Mouse (Mus musculus): ENCODE data around the gene Srcin1.

Gene Srcin1

DNA sequence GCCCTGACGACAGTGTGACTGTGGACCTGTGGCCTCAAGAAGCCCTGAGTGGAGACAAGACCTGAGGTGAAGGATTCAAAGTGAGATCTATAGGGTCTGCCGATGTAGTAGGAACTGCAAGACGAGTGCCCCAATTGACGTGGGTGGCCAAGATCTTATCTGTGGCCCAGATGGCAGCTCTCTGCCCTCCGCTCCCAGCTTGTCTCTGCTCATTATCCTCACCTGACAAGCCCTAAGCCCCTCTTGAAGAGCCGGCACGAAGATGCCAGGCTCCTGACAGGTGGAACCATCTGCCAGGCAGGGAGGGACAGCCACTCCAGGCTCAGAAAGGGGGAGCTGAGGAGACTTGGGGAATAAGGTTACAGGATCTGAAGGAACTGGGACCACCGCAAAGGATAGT lies 43.6 kb downstream of the Srcin1 start:
- DNase-seq (ENCODE audit: low spot score) = no peak

DNA sequence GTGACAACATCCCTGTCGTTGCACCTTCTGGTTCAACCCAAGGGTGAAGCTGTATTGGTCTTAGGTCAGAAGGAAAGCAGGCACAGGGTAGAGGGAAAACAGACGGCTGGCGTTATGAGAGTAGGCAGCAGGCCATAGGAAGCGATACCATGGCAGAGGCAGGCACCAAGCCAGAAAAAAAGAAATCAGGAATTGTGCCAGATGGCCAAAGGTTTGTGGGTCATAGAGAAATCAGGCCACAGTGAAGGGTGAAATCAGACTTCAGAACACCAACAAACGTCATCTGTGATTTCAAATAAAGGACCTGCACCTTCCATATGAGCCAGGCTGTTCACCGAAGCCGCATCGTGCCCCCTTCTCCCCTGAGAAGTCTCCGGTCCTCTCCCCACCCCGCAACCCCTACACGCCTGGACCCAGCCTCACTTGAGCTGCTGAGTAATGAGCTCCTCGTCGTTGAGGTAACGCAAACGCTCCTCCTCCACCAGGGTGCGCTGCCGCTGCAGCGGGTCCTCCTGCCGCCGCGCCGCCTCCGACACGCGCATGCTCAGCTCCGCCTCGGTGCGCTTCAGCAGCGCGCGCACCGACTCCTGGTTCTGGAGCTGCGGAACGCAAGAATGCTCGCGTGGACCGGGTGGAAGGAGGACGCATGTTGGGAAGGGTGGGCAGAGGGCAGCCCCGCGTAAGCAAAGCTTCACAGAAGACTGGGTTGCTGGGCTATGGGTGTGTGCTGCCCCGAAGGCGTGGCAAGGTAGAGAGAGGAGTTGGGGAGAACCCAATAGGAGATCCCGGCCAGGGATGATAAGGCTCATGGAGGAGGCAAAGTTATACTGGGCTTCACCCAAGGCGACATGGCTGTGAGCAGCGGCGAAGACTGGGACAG lies 44.4 kb downstream of the Srcin1 start:
- peak; percentile 59 for DNase-seq (ENCODE audit: low spot score)

GRCm38 (mm10) chr11:97530961-97531360 lies 45.0 kb downstream of the Srcin1 start:
- no peak for DNase-seq (ENCODE audit: low spot score)

- DNase-seq (ENCODE audit: low spot score) = no peak
Observed at GRCm38 (mm10) chr11:97530069-97530468, 45.9 kb downstream of the Srcin1 start.

- no peak for DNase-seq (ENCODE audit: low spot score)
Observed at GRCm38 (mm10) chr11:97528282-97528808, 47.6 kb downstream of the Srcin1 start.

GRCm38 (mm10) chr11:97525313-97525712 lies 50.7 kb downstream of the Srcin1 start:
- no peak for DNase-seq (ENCODE audit: low spot score)

DNA sequence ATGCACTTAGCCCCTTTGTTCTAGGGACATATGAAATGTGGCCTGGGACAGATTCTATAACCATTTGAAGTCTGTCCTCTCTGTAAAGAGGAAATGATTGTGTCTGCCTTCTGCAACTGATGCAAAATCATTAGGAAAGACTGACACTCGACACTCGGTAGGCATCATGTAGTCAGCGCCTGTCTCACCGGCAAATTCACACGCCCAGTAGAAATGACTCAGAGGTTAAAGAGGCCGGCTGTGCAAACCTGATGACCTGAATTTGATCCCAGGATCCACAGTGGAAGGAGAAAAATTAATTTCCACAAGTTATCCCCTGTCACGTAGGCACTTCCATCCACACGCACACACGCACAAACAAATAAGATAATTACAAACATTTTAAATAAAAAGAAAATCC lies 51.7 kb downstream of the Srcin1 start:
- DNase-seq (ENCODE audit: low spot score) = no peak

GRCm38 (mm10) chr11:97523827-97524261 lies 52.1 kb downstream of the Srcin1 start:
- DNase-seq (ENCODE audit: low spot score) = no peak

DNA sequence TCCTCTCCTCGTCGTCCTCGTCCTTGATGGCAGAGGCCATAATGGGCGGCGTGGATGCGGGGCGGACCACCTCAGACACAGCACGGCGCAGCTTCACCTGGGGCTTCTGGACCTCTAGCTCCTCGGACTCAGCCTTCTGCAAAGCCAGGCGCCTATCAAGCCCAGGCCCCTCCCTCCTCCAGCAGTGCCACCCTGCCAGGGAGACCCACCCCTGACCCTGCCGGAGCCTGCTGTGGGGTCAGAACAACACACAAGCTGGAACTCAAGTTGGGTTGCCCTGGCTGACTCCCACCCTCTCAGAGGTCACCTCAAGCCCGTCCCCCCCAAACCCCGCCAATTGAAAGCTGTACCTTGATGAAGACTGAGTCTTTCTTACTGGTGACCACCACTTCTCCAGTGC lies 52.9 kb downstream of the Srcin1 start:
- no peak for DNase-seq (ENCODE audit: low spot score)

GRCm38 (mm10) chr11:97521741-97522474 lies 54.1 kb downstream of the Srcin1 start:
- no peak for DNase-seq (ENCODE audit: low spot score)

- DNase-seq (ENCODE audit: low spot score) = no peak
Observed at GRCm38 (mm10) chr11:97520541-97520940, 55.4 kb downstream of the Srcin1 start.

DNA sequence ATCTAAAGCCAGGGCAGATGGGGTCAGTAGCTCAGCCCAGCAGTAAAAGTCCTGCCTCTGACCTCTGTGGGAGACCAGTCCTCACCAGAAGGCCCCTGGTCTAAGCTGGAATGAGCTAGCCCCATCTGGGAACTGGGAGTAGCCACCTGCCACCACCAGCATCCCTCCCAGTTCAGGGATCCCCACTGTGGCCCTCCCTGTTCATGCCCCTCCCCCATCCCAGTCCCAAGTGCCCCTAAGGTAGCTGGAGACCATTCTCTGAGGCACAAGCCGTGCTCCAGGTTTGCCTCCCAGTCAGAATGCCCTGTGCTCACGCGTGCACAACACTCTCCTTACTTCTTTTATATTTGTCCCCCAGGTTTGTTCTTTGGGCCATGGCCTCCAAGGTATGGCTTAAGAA lies 62.9 kb downstream of the Srcin1 start:
- DNase-seq (ENCODE audit: low spot score) = no peak

GRCm38 (mm10) chr11:97512511-97512910 lies 63.5 kb downstream of the Srcin1 start:
- no peak for DNase-seq (ENCODE audit: low spot score)

GRCm38 (mm10) chr11:97511661-97512369 lies 64.2 kb downstream of the Srcin1 start:
- DNase-seq (ENCODE audit: low spot score) = no peak

GRCm38 (mm10) chr11:97510966-97511660 lies 64.9 kb downstream of the Srcin1 start:
- DNase-seq (ENCODE audit: low spot score) = no peak

DNA sequence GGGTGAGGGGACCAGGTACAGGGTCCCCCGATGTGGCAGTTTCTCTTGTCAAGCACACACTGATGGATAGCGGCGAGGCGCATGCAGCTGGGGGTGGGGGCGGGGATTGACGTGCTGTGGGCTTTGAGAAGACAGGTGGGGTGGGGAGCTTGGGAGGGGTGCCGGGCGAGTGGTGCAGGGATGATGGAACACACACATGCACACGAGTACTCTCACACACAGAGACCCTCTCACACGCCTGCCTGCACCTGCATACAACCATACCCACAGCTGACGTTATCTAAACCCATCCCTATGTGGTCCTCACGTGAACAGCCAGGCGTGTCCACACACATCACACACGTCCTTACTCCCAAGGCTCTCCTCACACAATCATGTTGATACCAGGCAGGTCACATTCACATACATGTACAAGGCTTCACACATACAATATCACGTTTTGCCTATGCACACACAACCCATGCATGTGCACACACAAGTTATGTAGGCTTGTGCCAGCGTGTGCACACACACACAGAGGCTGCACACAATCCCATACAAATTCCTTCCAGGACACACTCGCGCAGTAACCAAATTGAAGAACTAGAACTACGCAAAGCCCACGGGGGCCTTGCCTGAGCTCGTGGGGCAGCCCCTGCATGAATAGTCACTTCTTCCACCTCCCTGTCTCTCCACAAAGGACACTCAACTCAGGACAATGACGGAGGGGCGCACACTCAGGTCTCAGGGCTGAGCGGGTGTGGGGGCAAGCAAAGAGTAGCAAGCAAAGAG lies 66.1 kb downstream of the Srcin1 start:
- no peak for DNase-seq (ENCODE audit: low spot score)

- DNase-seq (ENCODE audit: low spot score) = no peak
Observed at GRCm38 (mm10) chr11:97509058-97509457, 66.9 kb downstream of the Srcin1 start.

DNA sequence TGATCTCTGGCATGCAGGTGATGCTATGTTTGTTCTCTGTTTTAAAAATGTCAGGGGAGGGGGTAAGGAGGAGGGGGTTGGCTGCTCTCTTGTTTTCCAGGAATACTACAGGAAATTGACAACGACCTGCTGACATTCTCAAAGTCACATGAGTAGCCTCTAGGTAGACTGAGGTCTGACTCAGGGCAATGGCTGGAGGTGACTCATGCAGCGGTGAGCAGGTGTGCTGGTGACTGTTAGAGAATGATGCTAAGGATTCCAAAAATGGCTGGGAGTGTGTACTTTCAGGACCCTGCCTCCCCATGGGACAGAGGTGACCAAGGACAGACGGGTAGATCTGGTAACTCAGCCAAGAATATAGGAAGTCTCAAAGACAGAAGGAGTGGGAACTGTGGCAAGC lies 67.8 kb downstream of the Srcin1 start:
- DNase-seq (ENCODE audit: low spot score) = no peak

DNA sequence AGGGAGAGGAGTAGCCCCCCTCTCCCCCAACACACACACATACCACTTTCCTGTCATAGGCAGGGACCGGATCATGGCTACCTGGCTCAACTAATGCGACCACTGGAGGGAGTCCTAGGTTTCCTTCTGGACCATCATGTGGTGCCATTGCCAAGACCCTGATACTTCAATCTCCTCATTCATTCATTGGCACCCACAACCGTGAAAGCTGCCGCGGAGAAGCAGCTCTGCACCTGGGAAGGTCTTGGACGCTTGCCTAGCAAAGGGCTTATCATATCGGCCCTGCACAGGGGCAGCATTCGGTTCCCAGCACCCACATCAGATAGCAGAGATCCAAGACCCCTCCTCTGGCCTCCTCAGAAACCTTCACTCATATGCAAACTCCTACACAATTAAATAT lies 69.7 kb downstream of the Srcin1 start:
- no peak for DNase-seq (ENCODE audit: low spot score)

- DNase-seq (ENCODE audit: low spot score) = no peak
Observed at GRCm38 (mm10) chr11:97505784-97506183, 70.2 kb downstream of the Srcin1 start.

DNA sequence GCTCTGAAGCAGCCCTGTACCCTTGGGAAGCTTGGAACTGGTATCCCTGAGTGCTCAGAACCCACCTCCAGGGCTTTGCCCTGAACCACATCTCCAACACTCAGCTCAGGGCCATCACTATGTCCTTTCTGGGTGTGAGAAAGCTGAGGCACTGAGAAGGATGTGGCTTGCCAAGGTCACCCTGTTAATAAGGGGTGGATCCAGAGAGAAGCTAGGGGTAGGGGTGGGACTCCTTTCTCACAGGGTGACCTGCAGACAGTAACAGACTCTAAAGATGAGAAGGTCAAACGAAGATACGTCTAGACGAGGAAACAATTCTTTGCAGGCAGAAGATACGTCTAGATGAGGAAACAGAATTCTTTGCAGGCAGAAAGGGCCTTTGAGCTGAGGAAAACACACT lies 73.1 kb downstream of the Srcin1 start:
- DNase-seq (ENCODE audit: low spot score) = no peak
